Mouse (Mus musculus): Measurements from ENCODE around the gene Gm49318.
A peak's percentile ranks its signal among the peaks of the same experiment; 100 is the strongest.

Gene Gm49318

GRCm38 (mm10) chr9:22067195-22067594 is 3.9 kb downstream of the Gm49318 start:
- peak in 1 of 2 experiments; percentile 10 for DNase-seq

GRCm38 (mm10) chr9:22066433-22066832 is 4.6 kb downstream of the Gm49318 start:
- DNase-seq: peak; percentile 69 to 82

- DNase-seq: no peak
These were observed 5.4 kb downstream of the Gm49318 start for GRCm38 (mm10) chr9:22065642-22066041.

GRCm38 (mm10) chr9:22064341-22064740 is 6.7 kb downstream of the Gm49318 start:
- peak; percentile 96 for DNase-seq

- peak; percentile 76 to 79 for DNase-seq
These were observed 9.7 kb downstream of the Gm49318 start for GRCm38 (mm10) chr9:22061339-22061738.

GRCm38 (mm10) chr9:22058011-22058424 is 13.0 kb downstream of the Gm49318 start:
- DNase-seq: peak; percentile 79 to 84

GRCm38 (mm10) chr9:22057031-22057517 is 14.0 kb downstream of the Gm49318 start:
- peak in 1 of 2 experiments; percentile 39 for DNase-seq

GRCm38 (mm10) chr9:22056303-22056910 is 14.7 kb downstream of the Gm49318 start:
- peak in 1 of 2 experiments; percentile 24 for DNase-seq

GRCm38 (mm10) chr9:22055713-22056112 is 15.3 kb downstream of the Gm49318 start:
- DNase-seq: peak; percentile 49 to 52

- DNase-seq: peak; percentile 83 to 89
These were observed 16.5 kb downstream of the Gm49318 start for GRCm38 (mm10) chr9:22054411-22055076.

GRCm38 (mm10) chr9:22053657-22054056 is 17.4 kb downstream of the Gm49318 start:
- DNase-seq: no peak

- peak; percentile 94 to 96 for DNase-seq
These were observed 19.2 kb downstream of the Gm49318 start, which contains the start of gene Elavl3 for GRCm38 (mm10) chr9:22051958-22052254. TSS of gene Elavl3 (minus strand) at chr9:22052023.

- DNase-seq: peak; percentile 71 to 79
These were observed 19.7 kb downstream of the Gm49318 start for GRCm38 (mm10) chr9:22051161-22051957.

GRCm38 (mm10) chr9:22050351-22050889 is 20.6 kb downstream of the Gm49318 start:
- DNase-seq: peak; percentile 87 to 92

- peak; percentile 52 to 62 for DNase-seq
These were observed 21.3 kb downstream of the Gm49318 start for GRCm38 (mm10) chr9:22049721-22050270.

GRCm38 (mm10) chr9:22049315-22049714 is 21.7 kb downstream of the Gm49318 start:
- peak; percentile 53 to 56 for DNase-seq

GRCm38 (mm10) chr9:22047329-22047728 is 23.7 kb downstream of the Gm49318 start:
- DNase-seq: peak; percentile 53 to 65

- no peak for DNase-seq
These were observed 29.2 kb downstream of the Gm49318 start for GRCm38 (mm10) chr9:22041832-22042231.

- DNase-seq: peak in 1 of 2 experiments; percentile 50
These were observed 33.2 kb downstream of the Gm49318 start for GRCm38 (mm10) chr9:22037826-22038225.

- DNase-seq: peak; percentile 51 to 65
These were observed 35.6 kb downstream of the Gm49318 start for GRCm38 (mm10) chr9:22035300-22036044.

GRCm38 (mm10) chr9:22030386-22030785 is 40.7 kb downstream of the Gm49318 start:
- no peak for DNase-seq

- DNase-seq: peak in 1 of 2 experiments; percentile 29
These were observed 42.6 kb downstream of the Gm49318 start for GRCm38 (mm10) chr9:22028467-22028866.
